Mouse (Mus musculus) retina, embryonic 14.5 days (tissue): ENCODE results near the gene Slc11a1.
A peak's percentile ranks its signal among the peaks of the same experiment; 100 is the strongest.
"Not testable (repeated sequence)": the region's sequence is repeated elsewhere in the genome, so short reads cannot be mapped to it uniquely, and the experiment has no call there.

ENCODE experiments used
- DNase-seq: peaks from one replicate; pipeline ENCODE4 v3.0.0-alpha.2; 2015; ENCODE audit warnings: low spot score

The Slc11a1 gene

DNA sequence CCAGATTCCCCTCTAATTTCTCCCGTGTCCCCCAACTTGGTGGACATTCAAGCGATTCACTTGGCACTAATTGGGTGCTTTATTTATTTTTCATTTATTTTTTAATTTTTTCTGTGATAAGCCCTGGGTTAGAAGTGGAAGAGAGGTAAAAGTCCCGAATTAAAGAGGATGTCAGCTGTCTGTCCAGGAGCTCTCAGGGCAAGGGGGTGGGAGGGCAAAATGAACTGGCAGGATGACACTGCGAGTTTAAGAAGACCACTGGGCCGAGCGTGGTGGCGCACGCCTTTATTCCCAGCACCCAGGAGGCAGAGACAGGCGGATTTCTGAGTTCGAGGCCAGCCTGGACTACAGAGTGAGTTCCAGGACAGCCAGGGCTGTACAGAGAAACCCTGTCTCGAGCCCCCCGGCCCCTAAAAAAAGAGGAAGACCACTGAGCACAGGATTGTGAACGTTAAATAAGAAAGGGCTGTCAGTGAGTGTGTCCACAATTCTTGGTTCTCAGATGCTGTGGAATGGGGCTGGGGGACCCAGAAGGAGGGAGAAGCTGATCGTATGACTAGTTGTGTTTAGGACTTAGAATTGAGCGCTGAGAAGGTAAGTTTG is 12.5 kb downstream of the Slc11a1 start:
- DNase-seq, result no peak

DNA sequence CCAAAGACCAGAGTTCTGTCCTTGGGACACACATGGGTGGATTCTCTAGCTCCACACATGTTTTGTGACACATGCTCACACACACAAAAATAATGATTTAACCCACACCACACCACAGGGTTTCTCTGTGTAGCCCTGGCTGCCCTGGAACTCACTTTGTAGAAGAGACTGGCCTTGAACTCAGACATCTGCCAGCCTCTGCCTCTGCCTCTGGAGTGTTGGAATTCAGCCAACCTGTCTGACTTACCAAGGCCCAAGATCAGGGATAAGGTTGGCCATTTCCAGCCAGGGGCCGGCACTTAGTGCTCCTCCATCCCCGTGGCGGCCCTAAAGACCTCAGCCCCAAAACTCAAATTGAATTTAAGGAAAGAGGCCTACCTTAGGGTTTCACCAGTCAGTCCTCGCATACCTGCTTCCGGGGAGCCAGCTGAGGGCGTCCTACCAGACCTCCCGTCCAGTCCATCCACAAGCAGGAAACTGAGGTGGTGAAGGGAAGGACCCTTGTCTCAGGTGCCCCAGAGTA is 13.5 kb downstream of the Slc11a1 start:
- DNase-seq, result no peak

DNA sequence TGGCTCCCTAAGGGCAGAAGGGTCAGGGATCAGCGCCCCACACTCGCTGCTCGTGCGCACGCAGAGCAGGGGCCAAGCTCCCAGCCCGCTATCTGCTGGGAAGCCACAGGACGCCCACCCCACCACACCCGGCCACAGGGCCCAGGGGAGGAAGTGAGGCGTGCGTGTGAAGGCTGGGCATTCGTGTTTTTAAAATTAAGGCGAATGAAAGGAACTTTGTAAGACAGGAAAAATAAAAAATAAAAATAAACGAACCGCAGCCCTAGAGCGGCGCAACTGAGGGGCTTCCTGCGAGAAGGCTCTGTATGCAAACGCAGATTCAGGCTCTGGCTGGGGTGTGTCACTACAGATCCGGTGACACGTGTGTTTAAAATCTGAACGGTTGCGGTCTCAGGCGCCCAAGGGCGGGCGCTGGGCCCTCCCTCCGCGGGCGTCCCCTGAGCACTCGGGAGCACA is 14.9 kb downstream of the Slc11a1 start:
- peak; percentile 37 for DNase-seq

DNA sequence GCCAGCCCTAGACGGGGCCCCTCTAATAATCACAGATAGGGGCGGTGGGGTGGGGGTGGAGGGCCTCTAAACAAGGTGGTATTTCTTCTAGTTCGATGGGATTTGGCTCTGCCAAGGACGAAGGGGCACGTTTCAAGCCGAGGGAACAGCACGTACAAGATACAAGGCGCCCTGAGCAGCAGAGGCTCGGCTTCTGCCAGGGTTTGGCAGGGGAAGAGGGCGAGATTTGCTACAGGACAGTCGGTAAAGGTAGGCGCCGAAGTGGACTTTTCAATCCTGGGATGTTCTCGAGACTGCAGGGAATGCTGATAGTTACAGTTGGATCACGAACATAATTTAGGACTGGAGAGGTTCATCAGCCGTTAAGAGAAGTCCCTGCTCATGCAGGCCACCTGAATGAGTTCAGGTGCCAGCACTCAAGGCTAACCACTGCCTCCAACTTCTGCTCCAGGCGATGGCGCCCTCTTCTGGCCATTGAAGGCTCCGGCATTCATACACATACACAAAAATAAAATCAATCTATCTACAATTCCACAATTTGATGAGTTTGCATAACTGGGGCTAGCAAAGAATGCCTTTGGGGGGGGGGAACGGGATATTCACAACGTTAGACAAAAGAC is 15.4 kb downstream of the Slc11a1 start:
- peak; percentile 68 for DNase-seq

DNA sequence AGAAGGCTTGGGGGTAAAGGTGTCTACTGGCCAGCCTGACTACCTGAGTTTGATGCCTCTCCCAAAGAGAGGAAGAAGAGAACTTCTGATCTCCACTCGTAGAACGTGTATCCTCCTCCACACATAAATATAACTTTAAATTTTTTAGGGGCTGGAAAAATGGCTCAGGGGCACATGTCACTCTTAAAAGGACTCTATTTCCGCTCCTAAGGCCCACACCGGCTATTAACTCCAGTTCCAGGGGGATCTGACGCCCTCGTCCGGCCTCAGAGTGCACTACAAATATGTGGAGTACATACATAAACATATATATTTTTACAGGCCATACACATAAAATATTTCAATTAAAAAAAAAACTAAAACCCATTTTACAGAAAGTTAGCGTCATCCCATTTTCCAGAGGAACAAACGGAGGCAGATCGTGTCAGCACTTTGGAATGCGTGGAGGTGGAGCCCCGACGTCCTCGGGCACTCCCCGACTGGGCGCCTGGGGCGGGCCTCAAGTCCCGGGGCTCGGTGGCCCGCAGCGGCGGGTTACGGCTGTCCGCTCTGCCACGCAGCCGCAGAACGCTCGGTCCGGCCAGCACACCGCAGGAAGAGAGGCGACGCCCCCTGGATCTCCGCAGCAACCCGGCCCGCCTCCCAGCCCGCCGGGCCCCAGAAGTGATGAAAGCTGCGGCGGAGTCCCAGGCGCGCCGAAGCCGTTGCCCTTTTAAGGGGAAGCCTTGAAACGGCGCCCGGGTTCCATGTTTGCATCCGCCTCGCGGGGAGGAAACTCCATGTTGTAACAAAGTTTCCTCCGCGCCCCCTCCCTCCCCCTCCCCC is 16.1 kb downstream of the Slc11a1 start, which contains the start of gene Ctdsp1:
Gene Ctdsp1, plus strand, starts transcription at position 586 of the 825 bp plus-strand sequence.
- DNase-seq, result peak; percentile 97

DNA sequence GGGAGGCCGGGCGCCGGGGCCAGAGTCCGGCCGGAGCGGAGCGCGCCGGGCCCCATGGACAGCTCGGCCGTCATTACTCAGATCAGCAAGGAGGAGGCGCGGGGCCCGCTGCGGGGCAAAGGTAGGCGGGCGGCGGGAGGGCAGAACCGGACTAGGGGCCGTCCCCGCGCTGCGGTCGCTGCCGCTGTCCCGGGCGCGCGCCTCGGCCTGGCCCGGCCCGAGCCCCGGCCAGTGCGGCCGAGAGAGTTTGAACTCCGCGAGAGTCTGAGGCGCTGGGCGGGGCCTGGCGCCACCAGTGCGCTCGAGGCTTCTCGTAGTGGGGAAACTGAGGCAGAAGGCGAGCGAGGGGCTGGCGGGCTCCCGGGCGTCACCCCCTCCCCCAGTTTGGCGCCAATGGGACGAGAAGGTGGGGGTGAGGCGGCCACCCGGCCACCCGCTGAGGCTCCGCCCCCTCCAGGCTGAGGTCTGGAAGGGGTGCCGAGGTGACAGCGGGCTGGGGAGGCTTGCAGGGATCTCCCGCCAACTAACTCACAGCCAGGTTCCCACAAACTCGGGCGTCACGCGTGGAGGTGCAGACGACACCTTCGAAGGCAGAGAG is 16.9 kb downstream of the Slc11a1 start:
- DNase-seq, result peak; percentile 64

DNA sequence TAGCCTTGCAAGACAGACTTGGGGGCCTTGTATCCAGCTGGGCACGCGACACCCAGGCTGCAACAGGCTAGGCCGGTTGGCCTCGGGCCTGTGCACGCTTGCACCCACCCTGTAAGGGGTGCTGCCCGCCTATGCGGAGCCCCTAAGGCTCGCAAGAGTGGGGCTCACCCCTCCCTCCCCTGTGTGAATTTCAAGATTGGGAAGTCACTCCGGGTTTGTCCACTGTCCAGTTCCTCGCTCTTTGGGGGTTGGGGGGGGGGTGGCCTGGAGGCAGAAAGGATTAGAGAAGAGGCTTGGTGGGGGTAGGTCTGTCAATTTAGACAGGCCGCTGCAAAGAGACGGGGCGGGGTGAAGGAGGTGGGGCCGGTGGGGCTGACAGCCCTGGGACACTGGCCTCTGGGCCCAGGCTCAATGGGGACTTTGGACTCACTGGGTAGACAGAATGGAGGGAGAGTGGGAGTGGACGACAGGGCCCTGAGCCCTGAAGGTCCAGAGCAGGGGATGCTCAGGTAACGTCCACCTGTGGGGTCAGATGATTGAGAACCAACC is 17.5 kb downstream of the Slc11a1 start:
- peak; percentile 20 for DNase-seq

DNA sequence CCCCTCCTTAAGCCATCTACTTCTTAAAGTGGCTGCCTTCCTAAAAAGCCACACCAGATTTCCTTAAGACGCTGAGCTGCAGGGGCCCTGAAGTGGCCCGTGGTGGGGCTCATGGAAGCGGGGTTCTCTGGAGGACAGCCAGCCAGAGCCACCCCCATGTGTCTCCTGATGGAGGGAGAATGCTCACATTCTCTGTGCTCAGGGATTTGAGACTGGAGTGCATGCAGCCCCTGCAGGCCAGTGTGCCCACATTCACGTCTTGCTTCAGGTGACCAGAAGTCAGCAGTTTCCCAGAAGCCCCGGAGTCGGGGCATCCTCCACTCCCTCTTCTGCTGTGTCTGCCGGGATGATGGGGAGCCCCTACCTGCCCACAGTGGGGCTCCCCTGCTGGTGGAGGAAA is 18.0 kb downstream of the Slc11a1 start:
- DNase-seq, result no peak

DNA sequence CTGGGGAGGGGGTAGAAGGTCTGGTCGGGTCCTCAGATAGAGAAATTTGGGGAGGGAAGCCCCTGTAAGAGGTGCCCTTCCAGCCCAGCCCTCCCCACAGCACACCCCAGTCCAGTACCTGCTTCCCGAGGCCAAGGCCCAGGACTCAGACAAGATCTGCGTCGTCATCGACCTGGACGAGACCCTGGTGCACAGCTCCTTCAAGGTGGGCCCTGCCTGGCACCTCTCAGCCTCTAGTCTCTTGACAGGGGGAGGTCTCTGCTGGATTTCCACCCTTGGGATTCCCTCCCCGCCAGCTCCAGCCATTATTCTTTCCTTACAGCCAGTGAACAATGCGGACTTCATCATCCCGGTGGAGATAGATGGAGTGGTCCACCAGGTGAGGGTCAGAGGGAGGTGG is 18.7 kb downstream of the Slc11a1 start:
- DNase-seq, result no peak

DNA sequence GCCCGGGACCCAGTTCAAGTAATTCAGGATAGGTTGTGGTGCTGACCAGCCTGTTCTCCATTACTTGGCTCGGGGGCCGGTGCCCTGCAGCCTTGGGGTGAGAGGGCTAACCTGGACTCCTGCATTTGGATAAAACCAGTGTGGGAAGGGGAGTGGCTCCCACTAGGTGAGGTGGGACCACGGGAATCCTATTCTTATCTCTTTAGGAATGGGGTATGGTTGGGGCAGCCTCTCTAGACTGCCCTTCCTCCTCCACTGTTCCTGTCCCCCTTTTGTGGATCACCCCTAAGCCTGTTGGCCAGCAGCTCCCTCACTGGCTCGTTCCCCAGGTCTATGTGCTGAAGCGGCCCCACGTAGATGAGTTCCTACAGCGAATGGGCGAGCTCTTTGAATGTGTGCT is 19.3 kb downstream of the Slc11a1 start:
- no peak for DNase-seq

DNA sequence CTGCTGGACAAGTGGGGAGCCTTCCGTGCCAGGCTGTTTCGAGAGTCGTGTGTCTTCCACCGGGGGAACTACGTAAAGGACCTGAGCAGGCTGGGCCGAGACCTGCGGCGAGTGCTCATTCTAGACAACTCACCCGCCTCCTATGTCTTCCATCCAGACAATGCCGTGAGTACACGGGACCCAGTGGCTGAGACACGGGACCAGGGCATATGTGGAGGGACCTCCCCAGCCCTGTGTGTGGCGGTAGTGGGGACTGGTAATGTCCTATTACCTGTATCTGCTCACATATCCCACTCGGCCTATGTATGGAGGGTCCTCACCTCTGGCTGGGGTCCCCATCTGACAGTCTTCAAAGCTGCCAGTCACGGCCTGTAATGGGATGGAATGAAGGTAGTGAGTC is 19.9 kb downstream of the Slc11a1 start:
- DNase-seq, result no peak

DNA sequence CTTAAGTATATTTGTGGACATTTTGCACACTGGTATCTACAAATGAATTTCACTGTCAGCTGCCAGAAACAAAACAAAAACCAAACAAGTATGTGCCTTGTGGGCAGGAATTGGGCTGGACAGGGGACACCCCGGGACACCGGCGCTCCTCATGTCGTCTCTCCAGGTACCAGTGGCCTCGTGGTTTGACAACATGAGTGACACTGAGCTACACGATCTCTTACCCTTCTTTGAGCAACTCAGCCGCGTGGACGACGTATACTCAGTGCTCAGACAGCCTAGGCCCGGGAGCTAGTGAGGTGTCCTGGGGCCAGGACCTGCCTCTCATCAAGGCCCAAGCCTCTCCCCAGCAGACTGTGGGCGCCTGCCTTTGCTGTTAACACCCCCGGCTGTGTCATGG is 20.3 kb downstream of the Slc11a1 start:
- no peak for DNase-seq

DNA sequence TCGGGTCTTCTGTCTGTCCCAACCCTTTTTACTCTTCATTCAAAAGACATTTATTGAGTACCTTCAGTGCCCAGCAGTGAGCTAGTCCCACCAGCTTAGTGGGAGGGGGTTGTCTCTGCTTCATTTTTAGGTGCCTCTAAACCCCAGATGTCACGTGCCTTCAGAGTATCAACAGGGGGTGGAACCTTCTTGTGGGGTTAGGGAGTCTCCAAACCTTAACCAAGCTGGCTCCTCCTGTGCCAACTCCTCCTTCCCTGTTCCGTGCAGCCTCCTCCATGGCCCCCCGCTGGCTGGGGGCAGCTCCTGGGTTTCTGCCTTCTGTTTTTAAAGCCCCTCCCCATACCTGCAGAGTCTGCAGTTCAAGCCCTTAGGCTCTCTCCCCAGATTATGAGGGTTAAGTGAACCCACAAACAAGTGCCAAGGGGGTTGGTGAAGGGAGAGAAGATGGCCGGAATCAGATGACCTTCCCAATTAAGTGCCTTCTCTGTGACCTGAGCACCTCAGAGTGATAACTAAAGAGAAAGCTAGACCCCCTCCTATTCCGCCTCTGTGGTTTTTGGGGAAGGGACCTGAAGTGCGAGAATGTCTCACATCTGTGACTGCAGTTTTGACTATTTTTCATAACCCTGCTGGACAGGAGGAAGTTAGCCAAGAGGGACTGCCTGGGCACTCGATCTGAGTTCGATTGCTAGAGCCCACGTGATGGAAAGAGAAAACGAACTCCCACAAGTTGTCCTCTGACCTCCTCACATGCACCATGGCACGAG is 21.6 kb downstream of the Slc11a1 start:
- DNase-seq, result not testable (repeated sequence)

DNA sequence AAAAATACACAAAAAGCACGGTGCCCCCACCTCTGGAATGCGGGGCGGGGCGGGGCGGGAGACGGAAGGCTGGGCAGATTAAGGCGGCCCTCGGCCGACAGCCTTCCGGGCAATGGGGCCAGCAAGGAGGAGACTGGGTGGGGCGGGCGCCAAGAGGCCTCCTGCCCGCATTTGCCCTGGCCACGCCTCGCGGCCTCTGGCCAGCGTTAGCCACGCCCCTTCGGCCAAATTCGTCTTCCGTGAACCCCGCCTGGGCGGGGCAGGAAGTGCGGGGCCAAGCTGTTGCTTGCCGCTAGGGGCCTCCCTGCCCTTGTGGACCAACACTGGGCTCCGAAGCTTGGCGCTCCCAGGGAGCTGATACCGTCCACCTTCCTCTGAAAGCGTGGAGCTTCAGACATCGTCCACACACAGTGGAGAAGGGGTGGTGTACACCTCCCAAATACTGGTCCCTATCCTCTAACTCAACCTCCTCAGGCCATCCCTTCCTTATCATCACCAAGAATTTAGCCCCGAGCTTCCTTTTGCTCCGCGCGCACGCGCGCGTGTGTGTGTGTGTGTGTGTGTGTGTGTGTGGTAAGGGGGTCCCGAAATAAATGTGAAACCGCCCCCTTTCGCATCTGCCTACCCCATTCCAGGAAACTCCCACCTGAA is 22.4 kb downstream of the Slc11a1 start:
- peak; percentile 97 for DNase-seq

DNA sequence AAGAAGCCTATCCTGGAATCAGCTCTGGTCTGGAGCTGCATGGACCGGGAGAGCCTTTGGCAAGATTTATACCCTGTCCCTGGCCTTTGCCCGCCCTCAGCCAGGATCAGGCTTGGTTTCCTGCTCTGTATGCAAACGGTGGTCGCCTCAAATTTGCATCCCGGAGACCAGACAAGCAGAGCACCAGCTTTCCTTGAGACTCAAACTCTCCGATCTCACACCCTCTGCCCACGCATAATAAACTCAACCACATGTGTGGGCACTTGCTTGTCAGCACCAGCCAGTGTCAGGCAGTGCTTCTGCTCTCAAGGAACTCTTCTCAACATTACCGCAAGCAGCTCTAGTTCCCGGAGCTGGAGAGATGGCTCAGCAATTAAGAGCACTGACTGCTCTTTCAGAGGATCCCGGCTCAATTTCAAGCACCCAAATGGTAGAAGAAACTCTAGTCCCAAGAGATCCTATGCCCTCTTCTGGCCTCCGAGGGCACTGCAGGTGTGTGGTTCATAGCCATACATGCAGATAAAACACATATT is 23.0 kb downstream of the Slc11a1 start:
- peak; percentile 81 for DNase-seq

DNA sequence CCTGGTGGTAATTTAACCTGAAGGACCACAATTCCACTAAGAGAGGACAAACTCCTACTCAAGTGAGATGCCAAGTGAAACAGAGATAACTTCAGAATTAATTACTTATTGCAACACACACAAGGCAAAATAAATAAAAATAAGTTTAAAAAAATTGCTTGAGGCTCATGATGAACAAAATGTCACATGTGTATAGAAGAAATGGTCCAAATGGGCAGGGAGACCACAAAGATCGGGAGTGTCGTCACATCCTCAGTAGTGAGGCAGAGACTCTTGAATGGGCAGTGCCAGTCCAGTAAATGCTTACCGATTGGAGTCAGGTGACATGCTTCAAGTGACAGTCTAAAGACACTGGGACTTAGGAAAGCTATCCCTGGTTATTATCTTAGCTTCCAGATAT is 25.5 kb downstream of the Slc11a1 start:
- DNase-seq, result no peak

DNA sequence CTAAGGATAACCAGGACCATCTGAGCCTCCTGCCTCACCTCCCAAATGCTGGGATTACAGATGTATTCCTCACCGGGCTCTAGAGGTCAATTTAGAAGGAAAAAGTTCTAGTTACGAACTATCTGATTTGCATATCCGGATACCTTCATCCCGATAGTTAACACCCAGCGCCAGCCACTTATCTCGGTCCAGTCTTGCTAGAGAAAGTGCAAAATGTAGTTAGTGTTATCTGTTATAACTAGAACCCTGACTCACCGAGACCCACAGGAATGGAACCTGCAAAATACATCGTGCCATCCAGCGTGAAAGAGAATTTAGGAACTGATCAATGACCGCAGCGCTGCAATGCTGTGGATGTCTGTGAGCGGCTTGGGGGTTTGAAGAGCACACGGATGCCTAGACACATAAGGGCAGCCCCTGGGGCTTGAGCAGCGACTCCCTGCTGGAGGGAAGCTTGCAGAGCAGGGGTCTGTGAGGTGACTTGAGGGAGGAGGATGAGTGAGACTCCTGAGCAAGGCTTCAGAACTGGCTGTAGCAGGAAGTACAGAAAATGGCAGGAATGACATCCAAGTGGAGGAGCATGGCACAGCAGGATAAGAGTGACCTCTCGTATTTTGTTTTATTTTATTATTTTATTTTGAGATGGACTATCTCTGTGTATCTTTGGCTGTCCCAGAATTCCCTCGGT is 26.2 kb downstream of the Slc11a1 start:
- DNase-seq, result no peak

DNA sequence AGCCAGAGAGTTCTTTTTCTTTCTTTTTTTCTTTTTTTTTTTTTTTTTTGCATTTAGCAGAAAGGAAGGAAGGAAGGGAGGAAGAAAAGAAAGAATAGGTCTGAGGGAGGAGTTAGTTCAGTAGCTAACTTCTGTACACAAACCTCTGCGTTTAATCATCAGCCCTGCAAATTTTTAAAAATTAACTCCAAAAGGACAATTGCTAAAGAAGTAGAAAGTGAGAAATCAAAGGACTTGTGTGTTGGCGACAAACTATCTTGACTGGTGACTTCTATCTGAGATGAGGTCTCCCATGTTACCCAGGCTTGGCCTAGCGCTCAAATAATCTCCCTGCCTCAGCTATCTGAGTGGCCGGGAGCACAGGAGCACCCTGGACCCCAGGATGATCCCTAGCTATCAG is 29.2 kb downstream of the Slc11a1 start:
- DNase-seq, result no peak

DNA sequence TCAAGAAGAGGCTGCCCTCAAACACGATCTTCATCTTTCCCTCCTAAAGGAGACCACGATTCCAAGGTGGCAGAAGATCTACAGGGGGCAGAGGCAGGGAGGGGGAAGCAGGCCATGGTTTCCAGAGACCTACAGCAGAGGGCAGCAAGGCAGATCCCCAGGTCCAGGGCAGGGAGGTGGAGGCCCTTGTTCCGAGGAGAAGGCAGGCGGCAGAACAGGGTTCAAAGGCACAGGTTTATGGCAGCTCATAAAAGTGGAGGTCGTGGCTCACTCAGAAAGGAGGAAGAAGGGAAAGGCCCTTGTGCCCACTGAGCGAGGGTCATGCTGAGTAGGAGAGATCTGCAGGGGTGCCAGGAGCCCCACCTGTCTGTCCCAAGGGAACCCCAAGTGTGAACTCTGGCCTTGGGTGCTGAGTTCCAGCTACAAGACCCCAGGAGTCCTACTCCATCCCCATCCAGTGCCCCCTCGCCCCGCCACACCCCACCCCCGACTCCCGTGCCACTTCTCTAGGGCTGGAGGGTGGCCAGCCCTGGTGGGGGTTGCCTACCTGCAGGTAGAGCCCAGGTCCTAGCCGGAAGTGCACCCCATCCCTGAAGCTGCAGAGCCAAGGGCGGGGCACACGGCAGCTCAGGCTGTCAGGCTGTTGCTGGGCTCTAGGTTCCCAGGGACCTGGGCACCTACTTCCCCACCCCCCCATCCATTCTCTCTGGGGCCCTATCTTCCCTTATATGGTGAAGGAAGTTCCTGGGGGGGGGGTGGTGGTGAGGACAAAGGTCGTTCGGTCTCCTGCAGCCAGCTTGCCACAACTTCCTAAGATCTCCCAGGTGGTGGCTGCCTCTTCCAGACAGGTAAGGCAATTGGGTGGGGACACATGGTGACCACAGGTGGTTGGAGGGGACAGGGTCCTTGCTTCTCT is 33.9 kb downstream of the Slc11a1 start, which contains the start of gene Vil1:
Gene Vil1, plus strand, starts transcription at position 788 of the 916 bp plus-strand sequence.
- DNase-seq, result no peak
